Mouse (Mus musculus): Measurements from ENCODE around the gene Slf2. TPM values are rescaled to one million over a fixed set of nuclear protein-coding genes. Genes with fewer than 3 reads are reported as not detected.

Gene Slf2
- total and polyA plus RNA-seq, 3 experiments, result 20.6 to 22.9 (median 22.6) TPM

- in situ Hi-C loops (cut with MboI; ENCODE audit: low pct_ligation_motif_present, low pct_unique_long_range_greater_than_20kb, low sequenced_read_pairs), result no loop called here
- H3K79me2 ChIP-seq (replicated peaks; ENCODE audit: control insufficient read depth, extremely low read depth, insufficient read depth, poor library complexity, severe bottlenecking), result peaks cover 5% of the 10 kb centered on the region; the same call in 1 of the 2 replicates
These were observed 87.4 kb downstream of the Slf2 start for GRCm38 (mm10) chr19:45018351-45018831.

GRCm38 (mm10) chr19:45020348-45020747, 89.4 kb downstream of the Slf2 start:
- dilution Hi-C loops (cut with MboI; ENCODE audit: extremely low pct_ligation_motif_present, extremely low pct_unique_long_range_greater_than_20kb, low sequenced_read_pairs) (no loop called here), in situ Hi-C loops (cut with MboI; ENCODE audit: low pct_ligation_motif_present, low pct_unique_long_range_greater_than_20kb, low sequenced_read_pairs) (no loop called here)

More at GRCm38 (mm10) chr19:45018351-45018831, 87.4 kb downstream of the Slf2 start:
- TF ChIP-seq SMC3 (IDR thresholded peaks at IDR 0.05; ENCODE audit: low read depth, low read length) (no peak), CHD1 (IDR thresholded peaks at IDR 0.05; ENCODE audit: low read depth, low read length) (no peak), POLR2AphosphoS2 (IDR thresholded peaks at IDR 0.05; ENCODE audit: low read depth, low read length) (no peak), NRF1 (IDR thresholded peaks at IDR 0.05; ENCODE audit: low read depth, low read length) (no peak), E2F4 (IDR thresholded peaks at IDR 0.05; ENCODE audit: insufficient replicate concordance, low read depth, low read length) (no peak), MAX (IDR thresholded peaks at IDR 0.05; ENCODE audit: low read length) (no peak), USF1 (IDR thresholded peaks at IDR 0.05; ENCODE audit: low read depth, low read length) (no peak), PAX5 (IDR thresholded peaks at IDR 0.05; ENCODE audit: low read length) (no peak), GABPA (IDR thresholded peaks at IDR 0.05; ENCODE audit: insufficient replicate concordance, low read depth, low read length) (no peak), JUND (conservative IDR thresholded peaks at IDR 0.05; ENCODE audit: low read depth, low read length) (no peak), ZKSCAN1 (IDR thresholded peaks at IDR 0.05; ENCODE audit: borderline replicate concordance, low read depth, low read length) (no peak)
- H3K9me3 ChIP-seq (replicated peaks; ENCODE audit: low read length), result no peaks in the 10 kb centered on the region
- dilution Hi-C loops (cut with MboI; ENCODE audit: extremely low pct_ligation_motif_present, extremely low pct_unique_long_range_greater_than_20kb, low sequenced_read_pairs), result no loop called here
- H3K27me3 ChIP-seq (replicated peaks), result peaks cover 44% of the 10 kb centered on the region
- peak overlapping the region; percentile 87 for H3K9ac ChIP-seq (ENCODE audit: insufficient read depth, low read depth)
- H3K4me3 ChIP-seq (replicated peaks in 1 of 3; ENCODE audit: low read depth in 2 of 3, low read length in 2 of 3, poor library complexity in 1 of 3), result peak overlapping the region in 2 of 3 experiments; percentile 49 to 72
- no peaks in the 10 kb centered on the region for H3K36me3 ChIP-seq (replicated peaks in 1 of 2; ENCODE audit: control insufficient read depth in 1 of 2, insufficient read depth in 1 of 2, low read length in 1 of 2)
- peak overlapping the region; percentile 44; the same call in 1 of the 2 replicates for H3K27ac ChIP-seq (ENCODE audit: insufficient read depth, low read depth)
- peak overlapping the region; percentile 77 for H3K4me2 ChIP-seq (ENCODE audit: insufficient read depth, low read depth, poor library complexity, severe bottlenecking)
- no peak for DNase-seq (ENCODE audit: extremely low read depth)
- peaks cover 23 to 39% of the 10 kb centered on the region in 2 experiments for H3K4me1 ChIP-seq (ENCODE audit: control insufficient read depth in 1 of 2, insufficient read depth in 2 of 2)

GRCm38 (mm10) chr19:45021362-45021761, 90.4 kb downstream of the Slf2 start:
- Histone ChIP-seq H3K4me3 (replicated peaks in 1 of 3; ENCODE audit: low read depth in 2 of 3, low read length in 2 of 3, poor library complexity in 1 of 3) (no peak overlapping the region), H3K9me3 (replicated peaks; ENCODE audit: low read length) (no peaks in the 10 kb centered on the region), H3K4me1 (ENCODE audit: control insufficient read depth in 1 of 2, insufficient read depth in 2 of 2) (peaks cover 8 to 9% of the 10 kb centered on the region in 2 experiments; a peak in 3 of 4 replicates), H3K27ac (ENCODE audit: insufficient read depth, low read depth) (no peak overlapping the region), H3K9ac (ENCODE audit: insufficient read depth, low read depth) (no peak overlapping the region), H3K79me2 (replicated peaks; ENCODE audit: control insufficient read depth, extremely low read depth, insufficient read depth, poor library complexity, severe bottlenecking) (peaks cover 5% of the 10 kb centered on the region; the same call in 1 of the 2 replicates), H3K36me3 (replicated peaks in 1 of 2; ENCODE audit: control insufficient read depth in 1 of 2, insufficient read depth in 1 of 2, low read length in 1 of 2) (peaks cover 0 to 21% of the 10 kb centered on the region in 2 experiments), H3K4me2 (ENCODE audit: insufficient read depth, low read depth, poor library complexity, severe bottlenecking) (no peak overlapping the region), H3K27me3 (replicated peaks) (peaks cover 54% of the 10 kb centered on the region)
- DNase-seq (ENCODE audit: extremely low read depth), result no peak
- in situ Hi-C loops (cut with MboI; ENCODE audit: low pct_ligation_motif_present, low pct_unique_long_range_greater_than_20kb, low sequenced_read_pairs), result no loop called here
- TF ChIP-seq MXI1 (IDR thresholded peaks at IDR 0.05; ENCODE audit: low read depth, low read length), result no peak
- no peak for TF ChIP-seq RAD21 (IDR thresholded peaks at IDR 0.05; ENCODE audit: low read depth, low read length)
- no peak for TF ChIP-seq EP300 (IDR thresholded peaks at IDR 0.05; ENCODE audit: low read length)
- no peak for TF ChIP-seq USF1 (IDR thresholded peaks at IDR 0.05; ENCODE audit: low read depth, low read length)
- no peak for TF ChIP-seq GABPA (IDR thresholded peaks at IDR 0.05; ENCODE audit: insufficient replicate concordance, low read depth, low read length)
- no peak for TF ChIP-seq HCFC1 (IDR thresholded peaks at IDR 0.05; ENCODE audit: low read depth, low read length)
- TF ChIP-seq USF2 (conservative IDR thresholded peaks at IDR 0.05; ENCODE audit: low read depth, low read length), result no peak
- TF ChIP-seq JUND (conservative IDR thresholded peaks at IDR 0.05; ENCODE audit: low read depth, low read length), result no peak
- TF ChIP-seq NELFE (IDR thresholded peaks at IDR 0.05; ENCODE audit: low read depth, low read length), result no peak
- TF ChIP-seq JUN (IDR thresholded peaks at IDR 0.05; ENCODE audit: insufficient read depth, low read depth, low read length), result no peak
- TF ChIP-seq CHD1 (IDR thresholded peaks at IDR 0.05; ENCODE audit: low read depth, low read length), result no peak
- no peak for TF ChIP-seq ELF1 (IDR thresholded peaks at IDR 0.05; ENCODE audit: low read depth, low read length)
- dilution Hi-C loops (cut with MboI; ENCODE audit: extremely low pct_ligation_motif_present, extremely low pct_unique_long_range_greater_than_20kb, low sequenced_read_pairs), result no loop called here

More at GRCm38 (mm10) chr19:45020348-45020747, 89.4 kb downstream of the Slf2 start:
- H3K4me2 ChIP-seq (ENCODE audit: insufficient read depth, low read depth, poor library complexity, severe bottlenecking), result peak overlapping the region; percentile 46
- no peak for DNase-seq (ENCODE audit: extremely low read depth)
- H3K36me3 ChIP-seq (replicated peaks in 1 of 2; ENCODE audit: control insufficient read depth in 1 of 2, insufficient read depth in 1 of 2, low read length in 1 of 2), result peaks cover 0 to 13% of the 10 kb centered on the region in 2 experiments
- H3K4me1 ChIP-seq (ENCODE audit: control insufficient read depth in 1 of 2, insufficient read depth in 2 of 2), result peaks cover 12 to 19% of the 10 kb centered on the region in 2 experiments
- H3K9ac ChIP-seq (ENCODE audit: insufficient read depth, low read depth), result no peak overlapping the region
- H3K4me3 ChIP-seq (replicated peaks in 1 of 3; ENCODE audit: low read depth in 2 of 3, low read length in 2 of 3, poor library complexity in 1 of 3), result peak overlapping the region in 2 of 3 experiments; percentile 30 to 34
- peak overlapping the region; percentile 29; the same call in 1 of the 2 replicates for H3K27ac ChIP-seq (ENCODE audit: insufficient read depth, low read depth)
- TF ChIP-seq MEF2A (IDR thresholded peaks at IDR 0.05; ENCODE audit: borderline replicate concordance, low read depth, low read length), result no peak
- peak; percentile 39; the same call in 1 of the 2 replicates for TF ChIP-seq MXI1 (IDR thresholded peaks at IDR 0.05; ENCODE audit: low read depth, low read length)
- H3K9me3 ChIP-seq (replicated peaks; ENCODE audit: low read length), result no peaks in the 10 kb centered on the region
- H3K79me2 ChIP-seq (replicated peaks; ENCODE audit: control insufficient read depth, extremely low read depth, insufficient read depth, poor library complexity, severe bottlenecking), result peaks cover 5% of the 10 kb centered on the region; the same call in 1 of the 2 replicates
- peaks cover 45% of the 10 kb centered on the region for H3K27me3 ChIP-seq (replicated peaks)
